Mouse (Mus musculus): ENCODE data around the gene Gm5127.

Gm5127 gene

GRCm38 (mm10) chrX:106582886-106583285, at the start of gene Gm5127:
TSS of gene Gm5127 (plus strand) at chrX:106583186.
- DNase-seq (ENCODE audit: low read depth, low spot score) = no peak

- no peak for DNase-seq (ENCODE audit: low read depth, low spot score)
These were observed 46.6 kb upstream of the Gm5127 start for GRCm38 (mm10) chrX:106536359-106536758.

GRCm38 (mm10) chrX:106555457-106555856, 27.5 kb upstream of the Gm5127 start:
- no peak for DNase-seq (ENCODE audit: low read depth, low spot score)

GRCm38 (mm10) chrX:106578966-106579365, 4.0 kb upstream of the Gm5127 start:
- DNase-seq (ENCODE audit: low read depth, low spot score) = no peak

GRCm38 (mm10) chrX:106580410-106580809, 2.6 kb upstream of the Gm5127 start:
- DNase-seq (ENCODE audit: low read depth, low spot score) = no peak

- no peak for DNase-seq (ENCODE audit: low read depth, low spot score)
These were observed 789 bp upstream of the Gm5127 start for GRCm38 (mm10) chrX:106582197-106582596.

- no peak for DNase-seq (ENCODE audit: low read depth, low spot score)
These were observed 10.9 kb downstream of the Gm5127 start for GRCm38 (mm10) chrX:106593914-106594313.

- DNase-seq (ENCODE audit: low read depth, low spot score) = no peak
These were observed 12.9 kb downstream of the Gm5127 start for GRCm38 (mm10) chrX:106595904-106596303.

- DNase-seq (ENCODE audit: low read depth, low spot score) = no peak
These were observed 19.7 kb downstream of the Gm5127 start for GRCm38 (mm10) chrX:106602574-106603258.

GRCm38 (mm10) chrX:106603386-106603785, 20.4 kb downstream of the Gm5127 start, which contains the start of gene Cysltr1:
TSS of gene Cysltr1 (minus strand) at chrX:106603679.
- DNase-seq (ENCODE audit: low read depth, low spot score) = peak; percentile 13

GRCm38 (mm10) chrX:106622512-106622911, 39.5 kb downstream of the Gm5127 start:
- DNase-seq (ENCODE audit: low read depth, low spot score) = no peak

GRCm38 (mm10) chrX:106623667-106624066, 40.7 kb downstream of the Gm5127 start:
- DNase-seq (ENCODE audit: low read depth, low spot score) = no peak

- no peak for DNase-seq (ENCODE audit: low read depth, low spot score)
These were observed 45.5 kb downstream of the Gm5127 start for GRCm38 (mm10) chrX:106628514-106628913.

GRCm38 (mm10) chrX:106633543-106633942, 50.6 kb downstream of the Gm5127 start:
- DNase-seq (ENCODE audit: low read depth, low spot score) = peak; percentile 0

GRCm38 (mm10) chrX:106634799-106635541, 52.0 kb downstream of the Gm5127 start:
- no peak for DNase-seq (ENCODE audit: low read depth, low spot score)

GRCm38 (mm10) chrX:106662101-106662500, 79.1 kb downstream of the Gm5127 start:
- DNase-seq (ENCODE audit: low read depth, low spot score) = no peak

- no peak for DNase-seq (ENCODE audit: low read depth, low spot score)
These were observed 121.6 kb downstream of the Gm5127 start for GRCm38 (mm10) chrX:106704590-106704989.

- DNase-seq (ENCODE audit: low read depth, low spot score) = peak; percentile 1
These were observed 134.2 kb downstream of the Gm5127 start for GRCm38 (mm10) chrX:106717160-106717559.

GRCm38 (mm10) chrX:106742241-106742640, 159.3 kb downstream of the Gm5127 start:
- DNase-seq (ENCODE audit: low read depth, low spot score) = no peak

- DNase-seq (ENCODE audit: low read depth, low spot score) = no peak
These were observed 172.3 kb downstream of the Gm5127 start for GRCm38 (mm10) chrX:106755272-106755671.
